Mouse (Mus musculus) neutrophil, adult 83 days (primary cell): ENCODE results near the gene Gm3448. TPM values are rescaled to one million over a fixed set of nuclear protein-coding genes. Genes with fewer than 3 reads are reported as not detected.

Experiments
- total RNA-seq, 2 experiments: library from RNA; stranded (reverse); gene quantifications; one replicate each; pipeline ENCODE4 v1.2.4; 2023

Gene Gm3448
- total RNA-seq: 1 to 10 TPM; 7.4 to 8.2 TPM

GRCm38 (mm10) chr17:15041175-15041729 is at the start of gene Gm3448, which contains the start of the genes Ermard and Tcte3:
Gene Gm3448 (minus strand): TSS chr17:15041537.
Gene Ermard (plus strand): TSS chr17:15041208.
Gene Tcte3 (minus strand): TSS chr17:15041488.

GRCm38 (mm10) chr17:15009706-15010413 is 31.5 kb downstream of the Gm3448 start, which contains the start of gene Gm3435:
Gene Gm3435 (plus strand): TSS chr17:15010176.

GRCm38 (mm10) chr17:14978362-14979038 is 62.8 kb downstream of the Gm3448 start, which contains the start of the genes 9030025P20Rik and Gm3417:
Gene 9030025P20Rik (plus strand): TSS chr17:14978468.
Gene Gm3417 (minus strand): TSS chr17:14978790.

GRCm38 (mm10) chr17:14960951-14961556 is 80.3 kb downstream of the Gm3448 start, which contains the start of gene Phf10:
Gene Phf10 (minus strand): TSS chr17:14961273.

Other genes starting within 250 kb of the Gm3448 start
- gene Wdr27, start 98.4 kb downstream of the Gm3448 start, total RNA-seq: under 1 TPM; 0.92 to 0.99 TPM
- 10 to 100 TPM; 19.2 to 24.0 TPM for gene 1600012H06Rik, start 98.4 kb downstream of the Gm3448 start, total RNA-seq
- gene Phf10, start 80.3 kb downstream of the Gm3448 start, total RNA-seq: 10 to 100 TPM; 55.3 to 59.6 TPM
- gene 9030025P20Rik, start 63.1 kb downstream of the Gm3448 start, total RNA-seq: 10 to 100 TPM; 18.1 to 20.0 TPM
- not detected for gene Gm3417, start 62.7 kb downstream of the Gm3448 start, total RNA-seq
- gene Gm3435, start 31.4 kb downstream of the Gm3448 start, total RNA-seq: 1 to 10 TPM; 6.0 to 9.9 TPM
- 100 to 1,000 TPM; 102 to 109 TPM for gene Ermard, start 329 bp downstream of the Gm3448 start, total RNA-seq
- 1 to 10 TPM; 3.2 to 3.4 TPM for gene Tcte3, start within 50 bp of the Gm3448 start, total RNA-seq